Mouse (Mus musculus): Measurements from ENCODE around the gene Ropn1l. TPM values are rescaled to one million over a fixed set of nuclear protein-coding genes. Genes with fewer than 3 reads are reported as not detected.

The Ropn1l gene
- polyA plus RNA-seq (2017; shearing (Covaris generic)): 1 to 10 TPM in 1 of 2 experiments, not detected in 1; 1.0 TPM

DNA sequence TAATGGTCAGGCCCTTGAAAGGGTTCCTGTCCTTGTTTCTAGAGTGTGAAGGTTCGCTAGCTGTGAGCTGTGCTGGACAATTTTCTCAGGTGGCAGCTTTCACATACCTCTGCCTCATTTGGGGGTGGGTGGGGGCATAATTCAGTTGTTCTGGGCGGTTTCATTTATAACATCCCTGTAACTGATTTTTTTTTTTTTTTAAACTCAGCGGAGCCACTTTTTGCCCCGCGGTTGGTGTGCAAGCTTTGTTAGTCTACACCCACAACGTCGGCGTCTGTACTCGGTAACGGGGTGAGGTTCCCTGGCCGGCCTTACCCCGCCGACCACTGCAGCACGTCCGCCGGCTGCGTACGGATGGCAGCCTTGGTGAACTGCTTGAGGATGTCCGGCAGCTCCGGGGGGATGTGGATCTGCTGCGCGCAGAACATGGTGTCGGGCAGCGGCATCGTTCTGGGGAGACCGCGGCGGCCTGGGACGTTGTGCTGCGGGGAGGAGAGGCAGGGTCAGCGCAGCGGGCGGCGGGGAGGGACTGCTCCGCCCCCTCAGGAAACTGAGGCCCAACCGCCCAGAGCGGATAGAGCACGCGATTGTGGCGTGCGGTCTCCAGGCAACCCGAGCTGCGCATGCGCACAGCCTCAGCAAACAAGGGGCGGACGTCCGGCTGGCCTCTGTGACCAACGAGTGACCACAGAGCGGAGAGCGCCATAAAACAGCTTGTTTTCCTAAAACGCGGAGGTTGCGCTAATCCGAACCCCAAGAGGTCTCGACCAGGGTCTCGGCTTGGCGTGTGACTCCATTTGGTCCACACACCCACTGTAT lies at the start of gene Ropn1l:
Gene Ropn1l, minus strand, starts transcription at position 640 of the 819 bp plus-strand sequence.
- ATAC-seq: peak; percentile 88

GRCm38 (mm10) chr15:31502996-31503395 lies 49.5 kb upstream of the Ropn1l start:
- no peak for ATAC-seq

- no peak for ATAC-seq
Observed at GRCm38 (mm10) chr15:31502313-31502712, 48.8 kb upstream of the Ropn1l start.

- ATAC-seq: no peak
Observed at GRCm38 (mm10) chr15:31494803-31495202, 41.3 kb upstream of the Ropn1l start.

DNA sequence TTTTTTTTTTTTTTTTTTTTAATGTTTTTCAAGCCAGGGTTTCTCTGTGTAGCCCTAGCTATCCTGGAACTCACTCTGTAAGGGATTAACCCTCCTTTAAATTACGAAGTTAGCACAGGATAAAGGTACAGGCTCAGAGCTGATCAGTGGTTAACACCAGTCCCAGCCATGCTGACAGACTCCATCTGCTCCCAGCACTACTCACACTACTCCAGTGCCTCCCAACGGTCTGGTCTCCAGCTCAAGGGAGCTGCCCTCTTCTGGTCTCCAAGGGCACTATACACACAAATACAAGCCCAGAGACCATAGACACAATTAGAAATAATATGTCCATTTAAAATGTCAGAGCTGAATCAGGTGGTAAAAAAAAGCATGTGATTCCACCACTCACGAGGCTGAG lies 40.8 kb upstream of the Ropn1l start:
- ATAC-seq: no peak

GRCm38 (mm10) chr15:31487407-31487806 lies 33.9 kb upstream of the Ropn1l start:
- no peak for ATAC-seq

DNA sequence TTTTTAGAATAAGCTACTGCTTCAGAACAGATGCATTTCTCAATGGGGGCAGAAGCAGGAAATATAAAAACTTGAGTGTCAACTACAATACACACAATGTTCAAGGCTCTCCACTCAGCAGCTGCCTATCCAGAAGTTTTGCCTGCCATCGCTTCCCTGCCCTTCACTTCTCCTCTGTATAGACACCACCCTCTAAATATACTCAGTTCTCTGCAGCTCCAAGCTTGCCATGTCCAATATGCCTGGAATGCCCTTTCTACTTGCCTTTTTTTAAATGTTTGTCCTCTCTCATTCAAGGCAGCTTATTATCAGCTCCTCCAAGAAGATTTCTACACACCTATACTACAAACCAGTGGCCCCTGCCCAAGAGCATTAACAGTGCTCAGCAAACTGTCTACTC lies 23.1 kb upstream of the Ropn1l start:
- ATAC-seq: no peak

- ATAC-seq: peak; percentile 67
Observed at GRCm38 (mm10) chr15:31472645-31473574, 19.4 kb upstream of the Ropn1l start.

DNA sequence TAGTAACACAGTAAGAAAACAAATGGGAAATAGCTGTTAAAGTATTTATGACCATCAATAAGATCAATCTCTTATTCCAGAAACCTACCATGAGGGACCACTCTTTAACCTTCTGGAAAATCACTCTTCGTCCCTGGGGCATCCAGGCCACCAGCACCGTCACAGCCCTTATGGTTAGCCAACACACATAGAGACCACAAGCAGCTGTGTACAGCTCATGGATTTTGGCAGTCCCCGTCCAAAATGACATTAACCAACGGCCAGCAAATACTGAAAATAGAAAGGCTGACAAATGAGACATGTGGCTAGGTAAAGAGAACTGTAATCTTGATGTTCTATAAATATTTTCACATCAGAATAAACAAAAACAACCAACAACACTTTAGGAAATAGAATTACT lies 18.0 kb upstream of the Ropn1l start:
- no peak for ATAC-seq

GRCm38 (mm10) chr15:31469497-31469896 lies 16.0 kb upstream of the Ropn1l start:
- no peak for ATAC-seq

- ATAC-seq: no peak
Observed at GRCm38 (mm10) chr15:31468806-31469205, 15.3 kb upstream of the Ropn1l start.

DNA sequence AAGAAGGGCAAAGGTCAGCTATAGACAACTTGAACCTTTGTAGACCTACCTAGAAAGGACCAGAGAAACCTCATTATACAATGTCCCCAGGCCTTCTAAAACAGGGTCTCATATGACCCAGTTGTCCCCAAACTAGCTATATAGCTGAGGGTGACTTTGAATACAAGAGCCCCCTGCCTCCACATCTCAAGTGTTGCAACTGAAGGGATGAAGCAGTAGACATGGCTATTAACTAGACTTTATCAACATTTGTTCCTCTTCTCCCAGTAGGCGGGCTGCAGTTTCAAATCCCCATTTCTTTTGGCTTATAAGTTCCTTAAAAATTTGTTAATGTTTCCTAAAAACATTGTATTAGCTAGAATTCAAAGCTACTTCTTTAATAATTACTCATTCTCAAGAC lies 13.2 kb upstream of the Ropn1l start:
- no peak for ATAC-seq

GRCm38 (mm10) chr15:31466295-31466694 lies 12.8 kb upstream of the Ropn1l start:
- ATAC-seq: no peak

GRCm38 (mm10) chr15:31465806-31466205 lies 12.3 kb upstream of the Ropn1l start:
- ATAC-seq: no peak

GRCm38 (mm10) chr15:31460571-31460970 lies 7.0 kb upstream of the Ropn1l start:
- peak; percentile 70 for ATAC-seq

GRCm38 (mm10) chr15:31458081-31458480 lies 4.5 kb upstream of the Ropn1l start:
- no peak for ATAC-seq

GRCm38 (mm10) chr15:31456381-31456780 lies 2.8 kb upstream of the Ropn1l start:
- no peak for ATAC-seq

DNA sequence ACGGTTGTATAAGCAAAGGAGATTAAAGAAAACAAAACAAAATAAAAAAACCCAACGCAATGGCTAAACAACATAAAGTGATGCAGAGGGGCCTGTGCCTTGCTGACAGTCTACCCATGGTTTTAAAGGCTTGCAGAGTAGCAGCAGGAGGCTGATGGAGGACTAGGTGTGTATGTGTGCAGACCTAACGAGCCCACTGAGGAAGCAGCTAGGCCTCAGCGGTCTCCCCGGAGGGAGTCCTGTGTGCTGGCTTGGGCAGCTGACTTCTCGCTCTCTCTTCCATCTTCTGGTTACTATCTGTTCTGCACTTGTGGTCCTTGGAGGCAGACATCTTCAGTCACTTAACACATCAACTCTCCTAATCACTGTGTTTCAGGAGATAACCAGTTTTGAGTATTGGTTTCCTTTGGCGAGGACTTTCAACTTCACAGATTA lies 1.3 kb upstream of the Ropn1l start:
- no peak for ATAC-seq

DNA sequence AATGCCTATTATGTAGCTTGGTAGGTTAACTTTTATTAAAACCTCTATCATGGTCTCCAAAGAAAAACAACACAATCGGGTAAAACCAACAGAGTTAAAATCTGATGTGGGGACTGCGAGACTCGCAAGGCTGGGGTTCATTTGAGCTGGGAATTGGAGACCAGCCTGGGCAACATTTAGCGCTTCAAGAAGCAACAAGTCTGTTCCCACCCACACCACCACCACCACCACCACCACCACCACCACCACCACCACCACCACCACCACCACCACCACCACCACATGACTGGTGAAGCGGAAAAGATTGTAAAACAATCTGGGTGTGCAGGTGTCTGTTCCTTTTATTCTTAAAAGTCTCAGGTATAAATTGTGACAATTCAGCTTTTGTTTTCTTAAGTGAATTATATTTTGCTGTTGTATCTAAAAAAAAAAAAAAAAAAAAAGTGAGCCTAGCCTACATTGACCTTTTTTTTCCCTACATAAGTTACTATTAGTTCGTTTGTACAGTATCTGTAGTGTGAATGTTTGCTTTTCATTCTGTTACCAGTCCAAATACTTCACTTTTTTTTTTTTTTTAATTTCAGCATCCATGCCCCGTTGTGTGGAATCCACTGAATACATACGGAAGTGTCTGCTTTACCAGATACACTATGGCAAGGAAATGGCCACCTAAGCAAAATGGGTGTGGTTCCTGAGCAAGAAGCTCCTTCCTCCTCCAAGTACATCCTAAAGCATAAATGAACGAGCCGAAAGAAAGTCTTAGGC lies 741 bp upstream of the Ropn1l start:
- ATAC-seq: no peak

GRCm38 (mm10) chr15:31452336-31453097 lies 1.0 kb downstream of the Ropn1l start:
- no peak for ATAC-seq

DNA sequence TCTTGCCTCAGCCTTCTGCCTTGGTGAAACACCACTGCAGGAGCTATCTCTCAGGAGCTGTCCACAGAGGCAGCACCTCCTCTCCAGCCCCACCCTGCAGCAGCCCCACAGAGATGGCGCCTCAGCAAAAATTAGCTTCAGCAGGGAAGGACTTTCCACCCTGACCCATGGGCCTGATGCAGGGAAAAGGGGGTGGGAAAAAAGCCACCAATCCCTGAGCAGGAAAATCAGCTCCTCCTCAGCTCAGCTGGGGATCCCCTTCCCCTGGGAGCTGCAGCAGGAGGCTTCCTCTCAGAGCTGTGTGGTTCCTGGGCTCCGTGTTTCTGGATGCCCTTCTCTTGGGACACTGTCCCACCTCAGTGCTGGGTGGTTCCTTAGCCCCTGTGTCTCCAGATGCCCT lies 3.8 kb downstream of the Ropn1l start:
- ATAC-seq: no peak

DNA sequence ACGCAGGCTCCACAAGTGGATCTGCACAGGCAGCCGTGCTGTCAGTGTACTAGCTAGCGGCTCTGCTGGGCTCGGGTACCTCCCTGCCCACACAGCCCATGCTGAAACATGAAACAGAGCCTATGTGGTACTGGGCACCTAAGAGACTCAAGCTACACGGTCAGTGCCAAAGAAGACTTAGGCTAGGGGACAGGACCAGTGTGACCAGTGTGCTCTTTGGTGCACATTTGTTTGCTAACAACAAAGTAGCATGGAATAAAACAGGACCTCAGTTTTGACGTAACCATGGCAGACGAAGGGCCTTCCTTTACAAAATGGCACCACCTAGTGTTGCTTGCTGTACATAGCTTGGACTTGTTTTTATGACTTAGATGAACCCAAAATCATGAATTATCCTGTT lies 6.4 kb downstream of the Ropn1l start:
- ATAC-seq: peak; percentile 51

Measured in CD4-positive, CD25-positive, alpha-beta regulatory T cell, adult 4 months (primary cell).